Mouse (Mus musculus) liver, postnatal 0 days (tissue): ENCODE measurements around the gene Pde4d.

ENCODE experiments used
- CTCF ChIP-seq: sonication (generic); IDR thresholded peaks from 2 replicates; pipeline ENCODE4 v1.5.1; 2016; ENCODE audit warnings: antibody characterized with exemption, low read depth
- EP300 ChIP-seq: IDR thresholded peaks from 2 replicates; pipeline ENCODE4 v1.6.1; 2016; ENCODE audit warnings: antibody characterized with exemption, low read depth, mild to moderate bottlenecking

DNA sequence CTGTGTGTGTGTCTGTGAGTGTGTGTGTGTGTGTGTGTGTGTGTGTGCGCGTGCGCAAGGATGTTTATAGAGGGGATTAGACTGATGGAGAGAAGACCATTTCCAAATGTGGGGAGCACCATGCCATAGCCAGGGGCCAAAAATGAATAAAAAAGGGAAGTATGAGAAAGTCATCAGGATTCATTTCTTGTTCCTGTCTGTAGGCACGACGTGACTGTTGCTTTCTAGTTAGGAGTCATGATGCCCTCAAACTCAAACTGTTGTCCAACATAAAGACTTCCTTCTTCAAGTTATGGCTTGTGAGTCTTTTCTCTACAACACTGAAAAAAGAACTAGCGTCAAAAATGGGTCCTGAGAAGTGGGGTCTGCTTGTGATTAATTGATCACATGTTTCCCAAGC, 375.8 kb downstream of the Pde4d start:
- no peak for TF ChIP-seq CTCF
- no peak for TF ChIP-seq EP300
